Mouse (Mus musculus): ENCODE measurements around the gene Plekhf1.

The Plekhf1 gene

GRCm38 (mm10) chr7:38188281-38189075, 39.3 kb downstream of the Plekhf1 start:
- no peak for DNase-seq (ENCODE audit: low spot score)

GRCm38 (mm10) chr7:38187796-38188195, 40.0 kb downstream of the Plekhf1 start:
- no peak for DNase-seq (ENCODE audit: low spot score)

GRCm38 (mm10) chr7:38186861-38187260, 41.0 kb downstream of the Plekhf1 start:
- no peak for DNase-seq (ENCODE audit: low spot score)

GRCm38 (mm10) chr7:38184786-38185185, 43.0 kb downstream of the Plekhf1 start:
- DNase-seq (ENCODE audit: low spot score) = no peak

GRCm38 (mm10) chr7:38184418-38184745, 43.4 kb downstream of the Plekhf1 start:
- no peak for DNase-seq (ENCODE audit: low spot score)

- DNase-seq (ENCODE audit: low spot score) = peak; percentile 64
Measured at GRCm38 (mm10) chr7:38183709-38184417, 44.0 kb downstream of the Plekhf1 start.

GRCm38 (mm10) chr7:38182962-38183687, 44.7 kb downstream of the Plekhf1 start, which contains the start of gene 1600014C10Rik:
Gene 1600014C10Rik (plus strand): TSS chr7:38183217.
- DNase-seq (ENCODE audit: low spot score) = peak; percentile 20

- DNase-seq (ENCODE audit: low spot score) = peak; percentile 83
Measured at GRCm38 (mm10) chr7:38182596-38182961, 45.2 kb downstream of the Plekhf1 start.

GRCm38 (mm10) chr7:38181366-38181765, 46.5 kb downstream of the Plekhf1 start:
- no peak for DNase-seq (ENCODE audit: low spot score)

- DNase-seq (ENCODE audit: low spot score) = no peak
Measured at GRCm38 (mm10) chr7:38179896-38180295, 47.9 kb downstream of the Plekhf1 start.

- DNase-seq (ENCODE audit: low spot score) = no peak
Measured at GRCm38 (mm10) chr7:38176056-38176455, 51.8 kb downstream of the Plekhf1 start.

- no peak for DNase-seq (ENCODE audit: low spot score)
Measured at GRCm38 (mm10) chr7:38174321-38175148, 53.3 kb downstream of the Plekhf1 start.

GRCm38 (mm10) chr7:38173871-38174270, 53.9 kb downstream of the Plekhf1 start:
- DNase-seq (ENCODE audit: low spot score) = no peak

GRCm38 (mm10) chr7:38167724-38168141, 60.1 kb downstream of the Plekhf1 start:
- peak; percentile 18 for DNase-seq (ENCODE audit: low spot score)

All from ovary, postnatal 14 days (tissue).